Mouse (Mus musculus) embryonic facial prominence, embryonic 15.5 days (tissue): ENCODE measurements at regions not wholly inside any gene's neighbourhood (a gene's known extent, or its start where the extent isn't known, plus 50 kb on each side); places are given as distances from the start of the nearest gene placed in this dataset.

Source experiments
- ATAC-seq: fragments of 200-750 bp; cut with Nextera tagmentation; 2 replicates; pipeline ENCODE4 v1.8.0; 2017; ENCODE audit warnings: low read depth, moderate TSS enrichment; ENCODE audit not compliant: insufficient number of reproducible peaks, low FRiP score, low TSS enrichment
- H3K27ac ChIP-seq: fragments of 300-500 bp; sonication (generic); replicated peaks from 2 replicates; pipeline ENCODE4 v1.5.1; 2015; ENCODE audit warnings: mild to moderate bottlenecking, inconsistent platforms
- H3K27me3 ChIP-seq: fragments of 300-500 bp; sonication (generic); 2 replicates; pipeline ENCODE4 v1.6.1; 2015; ENCODE audit warnings: inconsistent platforms
- H3K36me3 ChIP-seq: fragments of 300-500 bp; sonication (generic); 2 replicates; pipeline ENCODE4 v1.6.1; 2015; ENCODE audit warnings: mild to moderate bottlenecking, inconsistent platforms
- H3K4me1 ChIP-seq: fragments of 300-500 bp; sonication (generic); 2 replicates; pipeline ENCODE4 v1.6.1; 2015; ENCODE audit warnings: inconsistent platforms
- H3K4me2 ChIP-seq: fragments of 300-500 bp; sonication (generic); replicated peaks from 2 replicates; pipeline ENCODE4 v1.6.1; 2015; ENCODE audit warnings: mild to moderate bottlenecking, inconsistent platforms
- H3K4me3 ChIP-seq: fragments of 300-500 bp; sonication (generic); replicated peaks from 2 replicates; pipeline ENCODE4 v1.5.1; 2015; ENCODE audit warnings: mild to moderate bottlenecking, inconsistent platforms
- H3K9ac ChIP-seq: fragments of 300-500 bp; sonication (generic); 2 replicates; pipeline ENCODE4 v1.6.1; 2015; ENCODE audit warnings: inconsistent platforms
- H3K9me3 ChIP-seq: fragments of 300-500 bp; sonication (generic); replicated peaks from 2 replicates; pipeline ENCODE4 v1.6.1; 2016; ENCODE audit warnings: inconsistent platforms
- WGBS: fragments of 180-500 bp; shearing (Covaris S2); methylation state at CpG from one replicate; pipeline ENCODE4 v1.1.7; 2015; 5-methylcytosine and 5-hydroxymethylcytosine counted together

- no peaks in the 10 kb centered on the region for H3K27me3 ChIP-seq
- no peak overlapping the region for H3K27ac ChIP-seq
- H3K4me1 ChIP-seq = no peaks in the 10 kb centered on the region
- 70% methylated on average over 5 of the region's 5 CpGs for WGBS
- no peak overlapping the region for H3K4me2 ChIP-seq
- no peaks in the 10 kb centered on the region for H3K36me3 ChIP-seq
- no peaks in the 10 kb centered on the region for H3K9me3 ChIP-seq
- no peak overlapping the region for H3K9ac ChIP-seq
- no peak for ATAC-seq
- H3K4me3 ChIP-seq = no peak overlapping the region
These were observed 53.6 kb upstream of the Actr3 start for GRCm38 (mm10) chr1:125488915-125489730.

DNA sequence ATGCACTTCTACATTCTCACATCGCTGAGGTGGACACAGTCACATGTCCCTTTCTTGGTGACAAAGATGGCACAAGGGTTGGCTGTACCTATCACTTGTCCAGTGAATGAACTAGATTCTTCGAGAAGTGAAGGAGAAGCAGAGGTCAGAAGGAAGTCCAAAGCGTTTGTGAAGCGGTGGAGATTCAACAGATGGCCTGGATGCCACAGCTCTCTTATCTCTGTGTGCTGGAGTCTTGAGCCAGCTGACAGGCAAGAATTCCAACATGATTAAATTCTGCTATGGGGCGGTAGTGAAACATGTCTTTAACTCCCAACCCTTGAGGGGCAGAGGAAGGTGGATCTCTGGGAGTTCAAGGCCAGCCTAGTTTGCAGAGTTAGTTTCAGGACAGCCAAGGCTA, 55.5 kb upstream of the Actr3 start:
- H3K4me1 ChIP-seq = no peaks in the 10 kb centered on the region
- no peak overlapping the region for H3K4me3 ChIP-seq
- no peak for ATAC-seq
- no peaks in the 10 kb centered on the region for H3K27me3 ChIP-seq
- no peak overlapping the region for H3K27ac ChIP-seq
- no peaks in the 10 kb centered on the region for H3K36me3 ChIP-seq
- H3K9me3 ChIP-seq = no peaks in the 10 kb centered on the region
- H3K9ac ChIP-seq = no peak overlapping the region
- WGBS = 88% methylated on average over 5 of the region's 5 CpGs
- no peak overlapping the region for H3K4me2 ChIP-seq

DNA sequence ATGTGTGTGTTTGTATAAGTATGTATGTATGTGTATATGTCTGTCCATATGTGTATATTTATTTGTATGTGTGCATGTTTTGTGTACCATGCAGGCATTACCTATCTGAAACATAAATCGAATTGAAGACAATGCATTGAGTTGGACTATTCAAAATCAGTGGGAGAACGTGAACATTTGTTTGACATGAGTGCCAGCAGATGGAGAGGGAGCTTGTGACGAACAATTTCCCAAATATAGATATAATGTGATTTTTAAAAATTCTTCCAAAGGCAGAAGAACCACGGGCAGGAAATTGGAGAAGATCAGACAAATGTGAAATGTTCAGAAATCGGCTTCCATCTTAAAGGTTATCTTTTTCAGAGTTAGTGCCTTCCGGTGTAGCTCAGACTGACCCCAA, 59.1 kb upstream of the Actr3 start:
- Histone ChIP-seq H3K9ac (no peak overlapping the region), H3K4me1 (no peaks in the 10 kb centered on the region), H3K4me3 (no peak overlapping the region), H3K27me3 (no peaks in the 10 kb centered on the region), H3K27ac (no peak overlapping the region), H3K4me2 (no peak overlapping the region), H3K36me3 (no peaks in the 10 kb centered on the region), H3K9me3 (no peaks in the 10 kb centered on the region)
- no peak for ATAC-seq
- WGBS = 83% methylated on average over 6 of the region's 6 CpGs

DNA sequence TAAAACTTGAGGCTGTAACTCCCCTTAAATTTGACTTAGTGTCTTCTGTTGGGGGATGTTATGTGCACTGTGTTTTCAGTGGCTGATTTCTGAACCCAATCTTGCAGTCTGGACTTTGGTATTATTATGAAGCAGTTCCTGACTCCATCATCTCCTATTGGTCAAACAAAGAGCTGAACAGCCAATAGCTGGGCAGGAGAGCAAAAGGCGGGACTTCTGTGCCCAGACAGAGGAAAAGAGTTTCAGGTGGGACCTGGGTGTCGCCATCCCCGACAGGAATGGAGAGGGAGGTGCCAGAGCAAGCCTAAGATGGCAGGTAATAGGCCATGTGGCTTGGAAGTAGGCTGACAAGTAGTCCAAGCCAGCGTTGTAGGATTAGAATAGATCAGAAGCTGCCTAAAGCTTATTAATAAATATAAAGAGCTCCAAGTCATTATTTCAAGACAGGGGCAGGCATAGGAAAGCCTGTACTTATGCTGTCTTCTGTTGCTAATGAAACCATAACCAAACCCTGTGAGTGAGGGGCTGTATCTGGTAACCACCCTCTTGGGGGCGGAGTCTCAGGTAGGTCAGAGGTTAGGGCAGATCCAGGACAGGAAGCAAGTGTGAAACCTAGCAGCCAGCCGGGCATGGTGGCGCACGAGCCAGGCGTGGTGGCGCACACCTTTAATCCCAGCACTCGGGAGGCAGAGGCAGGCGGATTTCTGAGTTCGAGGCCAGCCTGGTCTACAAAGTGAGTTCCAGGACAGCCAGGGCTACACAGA, 60.0 kb upstream of the Actr3 start:
- Histone ChIP-seq H3K4me3 (no peak overlapping the region), H3K4me1 (no peaks in the 10 kb centered on the region), H3K9me3 (no peaks in the 10 kb centered on the region), H3K36me3 (no peaks in the 10 kb centered on the region), H3K4me2 (no peak overlapping the region), H3K27ac (no peak overlapping the region), H3K9ac (no peak overlapping the region), H3K27me3 (no peaks in the 10 kb centered on the region)
- 87% methylated on average over 11 of the region's 13 CpGs for WGBS
- no peak for ATAC-seq

GRCm38 (mm10) chr1:125497006-125497405, 61.5 kb upstream of the Actr3 start:
- no peak for ATAC-seq
- Histone ChIP-seq H3K9ac (no peak overlapping the region), H3K36me3 (no peaks in the 10 kb centered on the region), H3K27me3 (no peaks in the 10 kb centered on the region), H3K4me2 (no peak overlapping the region), H3K27ac (peak overlapping the region; percentile 40), H3K9me3 (no peaks in the 10 kb centered on the region), H3K4me3 (no peak overlapping the region), H3K4me1 (no peaks in the 10 kb centered on the region)
- 72% methylated on average over 9 of the region's 9 CpGs for WGBS

DNA sequence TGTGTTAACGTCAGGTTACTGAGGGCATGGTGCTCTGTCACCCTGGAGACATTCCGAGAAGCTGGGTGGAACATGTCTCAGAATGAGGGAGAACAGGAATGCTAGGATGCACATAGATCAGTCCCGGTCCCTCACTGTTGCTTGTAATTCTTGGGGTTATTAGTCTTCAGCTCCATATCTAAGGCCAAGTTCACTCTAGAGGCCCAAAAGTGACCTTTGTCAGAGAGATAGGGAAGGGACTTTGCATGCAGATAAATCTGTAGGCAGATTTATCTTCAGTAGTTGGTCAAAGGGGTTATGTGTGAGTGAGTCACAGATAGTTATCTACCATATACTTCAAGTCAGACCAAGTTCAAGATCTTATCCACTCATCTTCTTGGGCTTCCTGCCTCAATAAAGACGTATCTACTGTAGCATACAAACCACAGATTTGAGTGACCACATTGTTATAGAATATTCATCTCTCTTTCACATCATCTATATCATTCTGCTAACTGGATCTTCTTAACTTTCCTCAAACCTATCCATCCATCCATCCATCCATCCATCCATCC, 58.4 kb upstream of the Slc35f5 start:
- WGBS = 88% methylated on average over 4 of the region's 4 CpGs
- no peak overlapping the region for H3K27ac ChIP-seq
- H3K36me3 ChIP-seq = no peaks in the 10 kb centered on the region
- no peak overlapping the region for H3K4me3 ChIP-seq
- H3K9ac ChIP-seq = no peak overlapping the region
- H3K4me2 ChIP-seq = no peak overlapping the region
- no peaks in the 10 kb centered on the region for H3K4me1 ChIP-seq
- H3K9me3 ChIP-seq = no peaks in the 10 kb centered on the region
- ATAC-seq = no peak
- H3K27me3 ChIP-seq = no peaks in the 10 kb centered on the region

DNA sequence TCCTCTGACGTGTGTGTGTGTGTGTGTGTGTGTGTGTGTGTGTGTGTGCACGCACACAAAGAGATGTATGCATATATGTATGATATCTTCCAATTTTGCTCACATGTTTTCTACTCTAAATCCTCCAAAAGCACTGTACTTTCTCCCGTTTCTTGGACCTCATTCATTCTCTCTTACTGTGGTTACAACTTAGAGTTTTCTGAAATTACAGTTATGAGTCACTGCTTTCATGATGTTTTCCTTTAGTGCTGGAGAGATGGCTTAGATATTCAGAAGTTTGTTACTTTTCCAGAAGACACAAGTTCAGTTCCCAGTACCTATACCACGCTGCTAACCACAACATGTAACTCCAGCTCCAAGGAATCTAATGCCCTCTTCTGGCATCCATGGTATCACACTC, 56.5 kb upstream of the Slc35f5 start:
- ATAC-seq = no peak
- 87% methylated on average over 4 of the region's 4 CpGs for WGBS
- Histone ChIP-seq H3K36me3 (no peaks in the 10 kb centered on the region), H3K27ac (no peak overlapping the region), H3K9ac (no peak overlapping the region), H3K4me3 (no peak overlapping the region), H3K9me3 (no peaks in the 10 kb centered on the region), H3K4me2 (no peak overlapping the region), H3K4me1 (no peaks in the 10 kb centered on the region), H3K27me3 (no peaks in the 10 kb centered on the region)

GRCm38 (mm10) chr1:125507786-125508514, 52.4 kb upstream of the Slc35f5 start:
- H3K27me3 ChIP-seq = no peaks in the 10 kb centered on the region
- no peak for ATAC-seq
- 55% methylated on average over 3 of the region's 5 CpGs for WGBS

GRCm38 (mm10) chr1:125508594-125509257, 51.7 kb upstream of the Slc35f5 start:
- Histone ChIP-seq H3K4me1 (no peaks in the 10 kb centered on the region), H3K4me3 (no peak overlapping the region), H3K4me2 (no peak overlapping the region), H3K27ac (no peak overlapping the region), H3K9ac (no peak overlapping the region), H3K9me3 (no peaks in the 10 kb centered on the region), H3K36me3 (no peaks in the 10 kb centered on the region), H3K27me3 (no peaks in the 10 kb centered on the region)
- 75% methylated on average over 5 of the region's 5 CpGs for WGBS
- peak; percentile 34; the same call in 1 of the 2 replicates for ATAC-seq

More at GRCm38 (mm10) chr1:125507786-125508514, 52.4 kb upstream of the Slc35f5 start:
- Histone ChIP-seq H3K4me1 (no peaks in the 10 kb centered on the region), H3K4me2 (no peak overlapping the region), H3K36me3 (no peaks in the 10 kb centered on the region), H3K4me3 (no peak overlapping the region), H3K9me3 (no peaks in the 10 kb centered on the region), H3K27ac (no peak overlapping the region), H3K9ac (no peak overlapping the region)
